Mouse (Mus musculus): ENCODE measurements around the gene Tdrd12. TPM values are rescaled to one million over a fixed set of nuclear protein-coding genes. Genes with fewer than 3 reads are reported as not detected.

Gene Tdrd12
- not detected for polyA plus RNA-seq (2012; fragmentation: generic; extraction: Trizol)

DNA sequence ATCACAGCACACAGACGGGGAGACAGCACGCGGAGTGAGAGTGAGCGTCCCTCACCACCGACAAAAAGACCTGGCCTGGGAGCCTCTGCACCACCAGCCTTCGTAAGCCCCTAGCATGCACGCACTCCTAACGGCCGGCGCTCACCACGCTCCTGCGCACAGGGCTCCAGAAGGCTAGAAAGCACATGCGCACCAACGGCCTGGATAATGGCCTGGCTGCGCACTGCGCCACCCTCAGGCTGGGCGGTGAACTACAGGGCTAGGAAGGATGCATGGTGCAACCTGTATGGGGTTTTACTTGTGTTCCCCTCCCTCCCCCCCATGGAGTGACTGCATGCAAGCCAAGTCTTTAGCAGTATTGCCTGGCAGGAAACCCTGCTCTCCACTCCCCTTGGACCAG lies at the start of gene Tdrd12:
Gene Tdrd12, minus strand, starts transcription at position 184 of the 400 bp plus-strand sequence.
- no peak within 1 kb of the TSS for H3ac ChIP-seq (ENCODE audit: control insufficient read depth, insufficient read length)
- no peak for TF ChIP-seq MYOG (IDR thresholded peaks at IDR 0.05; ENCODE audit: control insufficient read depth in 1 of 3, insufficient read depth in 1 of 3, insufficient read length in 2 of 3, low read depth in 2 of 3)
- TF ChIP-seq TCF3 (IDR thresholded peaks at IDR 0.05; ENCODE audit: insufficient read length, low read depth) = no peak
- no peak for TF ChIP-seq MYOD1 (IDR thresholded peaks at IDR 0.05; ENCODE audit: control insufficient read depth in 1 of 3, insufficient read length in 2 of 3, low read depth in 2 of 3)
- TF ChIP-seq E2F4 (IDR thresholded peaks at IDR 0.05; ENCODE audit: insufficient read depth) = no peak
- TF ChIP-seq CEBPB (IDR thresholded peaks at IDR 0.05; ENCODE audit: insufficient read depth, poor library complexity, severe bottlenecking) = no peak

DNA sequence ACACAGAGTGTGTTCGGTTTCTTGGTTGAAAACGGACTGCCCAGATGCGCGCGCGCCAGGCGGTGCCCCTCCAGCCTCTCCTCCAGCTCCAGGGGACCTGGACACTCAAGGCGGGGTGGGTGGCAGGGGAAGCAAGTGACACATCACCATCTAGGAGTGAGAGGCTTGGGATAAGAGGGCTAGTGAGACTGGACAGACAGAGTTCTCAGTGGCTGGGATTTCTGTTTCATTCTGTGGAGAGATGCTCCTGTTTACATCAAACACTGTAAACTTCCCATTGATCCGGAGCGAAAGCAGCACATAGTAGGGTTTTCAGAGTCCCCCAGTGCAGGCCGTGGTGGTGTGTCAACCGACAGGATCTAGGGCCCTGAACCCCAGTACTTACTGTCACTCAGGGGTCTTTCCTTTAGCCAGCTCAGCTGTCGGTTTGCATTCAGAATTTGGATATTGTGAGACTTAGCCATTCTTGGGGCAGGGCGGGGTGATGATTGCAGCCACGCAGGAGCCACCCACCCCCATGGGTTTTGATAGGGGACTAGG lies 49.4 kb upstream of the Tdrd12 start:
- peak overlapping the region; percentile 74 for H3K4me3 ChIP-seq
- H3ac ChIP-seq (ENCODE audit: control insufficient read depth, insufficient read length) = peak overlapping the region; percentile 27
- H3K4me2 ChIP-seq (ENCODE audit: low read depth) = peak overlapping the region; percentile 76
- H3K36me3 ChIP-seq (ENCODE audit: control insufficient read depth, insufficient read depth) = no peaks in the 10 kb centered on the region
- H3K27me3 ChIP-seq (ENCODE audit: control insufficient read depth, insufficient read depth, insufficient read length) = peaks cover 13% of the 10 kb centered on the region
- TF ChIP-seq USF1 (IDR thresholded peaks at IDR 0.05; ENCODE audit: low read depth) (no peak), TCF3 (IDR thresholded peaks at IDR 0.05; ENCODE audit: insufficient read length, low read depth) (no peak), MAX (IDR thresholded peaks at IDR 0.05; ENCODE audit: low read depth) (no peak), MYOG (IDR thresholded peaks at IDR 0.05; ENCODE audit: control insufficient read depth in 1 of 3, insufficient read depth in 1 of 3, insufficient read length in 2 of 3, low read depth in 2 of 3) (no peak), SRF (IDR thresholded peaks at IDR 0.05; ENCODE audit: control insufficient read depth, insufficient read length, low read depth) (no peak), MYOD1 (IDR thresholded peaks at IDR 0.05; ENCODE audit: control insufficient read depth in 1 of 3, insufficient read length in 2 of 3, low read depth in 2 of 3) (no peak), POLR2AphosphoS2 (IDR thresholded peaks at IDR 0.05; ENCODE audit: insufficient read length, low read depth) (no peak), REST (IDR thresholded peaks at IDR 0.05; ENCODE audit: insufficient read depth, insufficient read length) (no peak), CEBPB (IDR thresholded peaks at IDR 0.05; ENCODE audit: insufficient read depth, poor library complexity, severe bottlenecking) (no peak), POLR2A (IDR thresholded peaks at IDR 0.05; ENCODE audit: insufficient read length, low read depth) (no peak), E2F4 (IDR thresholded peaks at IDR 0.05; ENCODE audit: insufficient read depth) (no peak), TCF12 (IDR thresholded peaks at IDR 0.05; ENCODE audit: insufficient read depth, poor library complexity, severe bottlenecking) (no peak)
- no peaks in the 10 kb centered on the region for H3K79me2 ChIP-seq (ENCODE audit: control insufficient read depth, insufficient read depth)

More for the DNA sequence above, at the start of gene Tdrd12:
- no peaks in the 10 kb centered on the region for H3K79me2 ChIP-seq (ENCODE audit: control insufficient read depth, insufficient read depth)
- no peaks in the 10 kb centered on the region for H3K36me3 ChIP-seq (ENCODE audit: control insufficient read depth, insufficient read depth)
- H3K4me2 ChIP-seq (ENCODE audit: low read depth) = no peak within 1 kb of the TSS
- no peaks in the 10 kb centered on the region for H3K27me3 ChIP-seq (ENCODE audit: control insufficient read depth, insufficient read depth, insufficient read length)
- no peak within 1 kb of the TSS for H3K4me3 ChIP-seq

DNA sequence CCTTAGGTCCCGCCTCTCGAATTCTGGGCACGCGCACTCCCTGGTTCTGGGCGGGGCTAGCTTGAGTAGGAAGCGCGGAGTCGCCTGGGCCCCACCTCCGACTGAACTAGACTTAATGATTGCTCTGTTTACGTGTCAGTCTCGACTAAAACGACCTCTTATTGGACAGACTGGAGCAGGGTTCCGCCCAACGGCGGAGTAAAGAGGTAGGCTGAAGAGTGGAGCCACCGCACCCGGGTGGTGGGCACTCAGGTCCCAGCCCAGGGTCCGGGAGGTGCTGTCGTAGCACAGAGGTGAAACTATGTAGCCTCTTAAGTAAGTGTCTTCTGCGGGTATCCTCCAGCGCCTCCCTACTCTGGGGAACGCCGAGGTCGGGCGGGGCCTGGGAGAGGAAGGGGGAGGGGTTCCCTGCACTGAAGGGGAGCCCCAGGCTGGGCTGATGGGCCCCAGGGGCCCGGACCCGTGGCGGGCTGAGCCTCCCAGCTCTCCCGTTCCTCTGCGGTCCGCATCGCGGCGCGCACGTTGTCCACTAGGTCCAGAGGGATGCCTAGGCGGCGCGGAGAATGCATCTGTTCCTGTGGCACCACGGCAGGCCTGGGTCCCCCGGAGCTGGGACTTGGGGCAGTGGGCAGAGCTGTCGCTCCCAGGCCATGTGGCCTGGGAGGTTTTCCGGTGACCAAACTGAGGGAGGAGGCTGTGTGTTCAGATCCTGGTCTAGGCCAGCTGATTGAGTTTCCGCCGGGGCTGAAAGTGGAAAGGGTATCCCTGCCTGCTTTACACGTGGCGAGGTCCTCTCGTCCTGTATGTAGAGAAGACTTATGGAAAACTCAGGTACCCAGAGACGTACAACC lies 48.7 kb upstream of the Tdrd12 start, which contains the start of gene Ankrd27:
Gene Ankrd27, plus strand, starts transcription at position 190 of the 851 bp plus-strand sequence.
- Histone ChIP-seq H3K4me2 (ENCODE audit: low read depth) (peak within 1 kb of the TSS; percentile 99), H3K36me3 (ENCODE audit: control insufficient read depth, insufficient read depth) (no peaks in the 10 kb centered on the region), H3ac (ENCODE audit: control insufficient read depth, insufficient read length) (peak within 1 kb of the TSS; percentile 27), H3K79me2 (ENCODE audit: control insufficient read depth, insufficient read depth) (no peaks in the 10 kb centered on the region), H3K4me3 (peak within 1 kb of the TSS; percentile 74), H3K27me3 (ENCODE audit: control insufficient read depth, insufficient read depth, insufficient read length) (peaks cover 17% of the 10 kb centered on the region)
- TF ChIP-seq TCF3 (IDR thresholded peaks at IDR 0.05; ENCODE audit: insufficient read length, low read depth) = no peak
- TF ChIP-seq TCF12 (IDR thresholded peaks at IDR 0.05; ENCODE audit: insufficient read depth, poor library complexity, severe bottlenecking) = no peak
- TF ChIP-seq E2F4 (IDR thresholded peaks at IDR 0.05; ENCODE audit: insufficient read depth) = no peak
- no peak for TF ChIP-seq MYOD1 (IDR thresholded peaks at IDR 0.05; ENCODE audit: control insufficient read depth in 1 of 3, insufficient read length in 2 of 3, low read depth in 2 of 3)
- peak; percentile 57 for TF ChIP-seq POLR2AphosphoS2 (IDR thresholded peaks at IDR 0.05; ENCODE audit: insufficient read length, low read depth)
- TF ChIP-seq POLR2A (IDR thresholded peaks at IDR 0.05; ENCODE audit: insufficient read length, low read depth) = peak; percentile 59

DNA sequence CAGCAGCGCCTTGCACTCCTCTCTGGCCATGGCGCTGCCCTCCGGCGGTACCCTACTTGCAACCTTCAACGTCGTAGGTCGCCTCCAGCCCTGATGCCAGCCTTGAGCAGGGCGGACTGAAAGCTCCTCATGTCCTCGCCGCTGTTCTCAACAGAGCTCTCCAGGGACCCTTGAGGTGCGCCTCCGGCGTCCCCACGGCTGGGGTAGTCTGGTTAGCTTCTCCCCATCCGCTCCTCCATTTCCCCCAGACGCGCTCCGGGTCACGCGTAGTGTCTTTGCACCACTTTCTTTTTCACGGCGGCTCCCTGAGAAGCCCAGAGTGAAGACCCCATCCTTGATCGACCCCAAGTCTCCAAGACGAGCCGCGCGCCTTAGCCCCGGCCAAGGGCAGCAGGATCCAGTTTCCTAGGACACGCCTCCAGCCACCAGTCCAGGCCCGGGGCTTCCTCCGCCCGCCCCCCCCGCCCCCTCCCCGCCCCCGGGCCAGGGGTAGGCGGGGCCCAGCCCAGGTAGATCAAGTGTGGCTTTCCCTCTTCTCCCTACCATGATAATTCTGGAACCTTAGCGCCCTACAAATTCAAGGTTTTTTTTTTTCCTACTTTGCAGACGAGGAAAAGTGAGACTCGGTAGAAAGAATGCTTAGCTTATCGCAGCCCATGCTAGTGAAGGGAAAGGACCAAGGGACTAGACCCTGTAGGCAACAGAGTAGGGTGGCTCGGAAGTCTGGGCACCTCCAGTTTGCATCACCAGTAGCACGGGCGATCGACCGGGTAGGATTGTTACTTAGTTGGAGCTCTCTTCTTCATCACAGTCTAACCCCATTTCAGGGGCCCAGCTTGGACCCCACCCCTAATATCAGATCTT lies 47.9 kb upstream of the Tdrd12 start, which contains the start of gene Rgs9bp:
Gene Rgs9bp, minus strand, starts transcription at position 392 of the 864 bp plus-strand sequence.
- Histone ChIP-seq H3K79me2 (ENCODE audit: control insufficient read depth, insufficient read depth) (no peaks in the 10 kb centered on the region), H3ac (ENCODE audit: control insufficient read depth, insufficient read length) (peak within 1 kb of the TSS; percentile 27), H3K27me3 (ENCODE audit: control insufficient read depth, insufficient read depth, insufficient read length) (peaks cover 22% of the 10 kb centered on the region), H3K4me2 (ENCODE audit: low read depth) (peak within 1 kb of the TSS; percentile 99), H3K36me3 (ENCODE audit: control insufficient read depth, insufficient read depth) (no peaks in the 10 kb centered on the region), H3K4me3 (peak within 1 kb of the TSS; percentile 74)
- TF ChIP-seq POLR2AphosphoS2 (IDR thresholded peaks at IDR 0.05; ENCODE audit: insufficient read length, low read depth) = no peak
- TF ChIP-seq USF1 (IDR thresholded peaks at IDR 0.05; ENCODE audit: low read depth) = no peak
- no peak for TF ChIP-seq TCF3 (IDR thresholded peaks at IDR 0.05; ENCODE audit: insufficient read length, low read depth)
- no peak for TF ChIP-seq POLR2A (IDR thresholded peaks at IDR 0.05; ENCODE audit: insufficient read length, low read depth)
- TF ChIP-seq MYOG (IDR thresholded peaks at IDR 0.05; ENCODE audit: control insufficient read depth in 1 of 3, insufficient read depth in 1 of 3, insufficient read length in 2 of 3, low read depth in 2 of 3) = no peak
- TF ChIP-seq SRF (IDR thresholded peaks at IDR 0.05; ENCODE audit: control insufficient read depth, insufficient read length, low read depth) = no peak
- TF ChIP-seq E2F4 (IDR thresholded peaks at IDR 0.05; ENCODE audit: insufficient read depth) = no peak
- no peak for TF ChIP-seq CEBPB (IDR thresholded peaks at IDR 0.05; ENCODE audit: insufficient read depth, poor library complexity, severe bottlenecking)
- TF ChIP-seq TCF12 (IDR thresholded peaks at IDR 0.05; ENCODE audit: insufficient read depth, poor library complexity, severe bottlenecking) = no peak
- no peak for TF ChIP-seq MYOD1 (IDR thresholded peaks at IDR 0.05; ENCODE audit: control insufficient read depth in 1 of 3, insufficient read length in 2 of 3, low read depth in 2 of 3)
- no peak for TF ChIP-seq REST (IDR thresholded peaks at IDR 0.05; ENCODE audit: insufficient read depth, insufficient read length)
- TF ChIP-seq MAX (IDR thresholded peaks at IDR 0.05; ENCODE audit: low read depth) = no peak

All from myocyte (in vitro differentiated cells).